Mouse (Mus musculus): ENCODE measurements around the gene Klrc2. TPM values are rescaled to one million over a fixed set of nuclear protein-coding genes. Genes with fewer than 3 reads are reported as not detected.

Gene Klrc2
- polyA plus RNA-seq, 1 experiment from 2014 or later: not detected

- no peaks in the 10 kb centered on the region for H3K36me3 ChIP-seq (ENCODE audit: control insufficient read depth, insufficient read depth, low read length)
- H3K9ac ChIP-seq (ENCODE audit: low read length): no peak within 1 kb of the TSS
- no peaks in the 10 kb centered on the region for H3K9me3 ChIP-seq (ENCODE audit: control insufficient read depth, low read length)
- WGBS: 69% methylated on average over 4 of the region's 4 CpGs
- no peak within 1 kb of the TSS for H3K4me3 ChIP-seq (ENCODE audit: low read depth, low read length)
- DNase-seq (ENCODE audit: low spot score): no peak
- no peaks in the 10 kb centered on the region for H3K27me3 ChIP-seq (ENCODE audit: control insufficient read depth, insufficient read depth, low read length)
- H3K27ac ChIP-seq (replicated peaks): no peak within 1 kb of the TSS
- no peak for ATAC-seq (ENCODE audit: low FRiP score, low TSS enrichment)
- no peak within 1 kb of the TSS for H3K4me2 ChIP-seq (replicated peaks; ENCODE audit: low read depth)
- H3K4me1 ChIP-seq (replicated peaks; ENCODE audit: control insufficient read depth, insufficient read depth): no peaks in the 10 kb centered on the region
- no peak for TF ChIP-seq CTCF (IDR thresholded peaks at IDR 0.05; ENCODE audit: low read depth)
- TF ChIP-seq EP300 (optimal IDR thresholded peaks at IDR 0.05): no peak
Measured at GRCm38 (mm10) chr6:129623735-129624134, 36.8 kb downstream of the Klrc2 start, which contains the start of gene Klrk1. Gene Klrk1, minus strand, starts transcription at chr6:129623864.

GRCm38 (mm10) chr6:129608372-129608771 lies 52.1 kb downstream of the Klrc2 start:
- Histone ChIP-seq H3K4me2 (replicated peaks; ENCODE audit: low read depth) (no peak overlapping the region), H3K27me3 (ENCODE audit: control insufficient read depth, insufficient read depth, low read length) (no peaks in the 10 kb centered on the region), H3K27ac (replicated peaks) (no peak overlapping the region), H3K9ac (ENCODE audit: low read length) (no peak overlapping the region), H3K9me3 (ENCODE audit: control insufficient read depth, low read length) (no peaks in the 10 kb centered on the region), H3K36me3 (ENCODE audit: control insufficient read depth, insufficient read depth, low read length) (no peaks in the 10 kb centered on the region), H3K4me3 (ENCODE audit: low read depth, low read length) (no peak overlapping the region), H3K4me1 (replicated peaks; ENCODE audit: control insufficient read depth, insufficient read depth) (no peaks in the 10 kb centered on the region)
- no peak for ATAC-seq (ENCODE audit: low FRiP score, low TSS enrichment)
- no peak for TF ChIP-seq EP300 (optimal IDR thresholded peaks at IDR 0.05)
- TF ChIP-seq CTCF (IDR thresholded peaks at IDR 0.05; ENCODE audit: low read depth): no peak
- no peak for DNase-seq (ENCODE audit: low spot score)

Small RNA genes lying within 50 kb of the gene (microRNA-seq; reads per million reads assigned to microRNA genes)
- gene Mir680-1: not detected

Other genes starting within 250 kb of the Klrc2 start
- gene Clec1a, start 208.7 kb downstream of the Klrc2 start, polyA plus RNA-seq (2015; fragmentation: Nextera tagmentation; extraction: Ambion mirVana): 0.85 and 1.2 TPM in 2 replicates
- gene Olr1, start 153.5 kb downstream of the Klrc2 start, polyA plus RNA-seq (2015; fragmentation: Nextera tagmentation; extraction: Ambion mirVana): 0.08 and 0.22 TPM in 2 replicates
- 0.04 and 0.11 TPM in 2 replicates for gene Tmem52b, start 148.1 kb downstream of the Klrc2 start, polyA plus RNA-seq (2015; fragmentation: Nextera tagmentation; extraction: Ambion mirVana)
- 45.7 and 46.8 TPM in 2 replicates for gene Gabarapl1, start 127.5 kb downstream of the Klrc2 start, polyA plus RNA-seq (2015; fragmentation: Nextera tagmentation; extraction: Ambion mirVana)
- gene Klre1, start 82.8 kb downstream of the Klrc2 start, polyA plus RNA-seq (2015; fragmentation: Nextera tagmentation; extraction: Ambion mirVana): not detected in 2 replicates
- gene Klrd1, start 68.9 kb downstream of the Klrc2 start, polyA plus RNA-seq (2015; fragmentation: Nextera tagmentation; extraction: Ambion mirVana): 0.27 and 0.53 TPM in 2 replicates
- 0.15 and 0.21 TPM in 2 replicates for gene Klrk1, start 36.8 kb downstream of the Klrc2 start, polyA plus RNA-seq (2015; fragmentation: Nextera tagmentation; extraction: Ambion mirVana)
- not detected in 2 replicates for gene Klrc3, start 17.4 kb downstream of the Klrc2 start, polyA plus RNA-seq (2015; fragmentation: Nextera tagmentation; extraction: Ambion mirVana)
- gene Klrc1, start 18.3 kb upstream of the Klrc2 start, polyA plus RNA-seq (2015; fragmentation: Nextera tagmentation; extraction: Ambion mirVana): 0.08 and 0.19 TPM in 2 replicates
- not detected in 2 replicates for gene Klri1, start 56.4 kb upstream of the Klrc2 start, polyA plus RNA-seq (2015; fragmentation: Nextera tagmentation; extraction: Ambion mirVana)
- gene Klri2, start 79.8 kb upstream of the Klrc2 start, polyA plus RNA-seq (2015; fragmentation: Nextera tagmentation; extraction: Ambion mirVana): not detected in 2 replicates
- gene Gm156, start 123.6 kb upstream of the Klrc2 start, polyA plus RNA-seq (2015; fragmentation: Nextera tagmentation; extraction: Ambion mirVana): not detected in 2 replicates
- gene Gm17631, start 202.0 kb upstream of the Klrc2 start, polyA plus RNA-seq (2015; fragmentation: Nextera tagmentation; extraction: Ambion mirVana): not detected in 2 replicates
- gene Klra17, start 216.0 kb upstream of the Klrc2 start, polyA plus RNA-seq (2015; fragmentation: Nextera tagmentation; extraction: Ambion mirVana): not detected in 2 replicates

All from stomach, postnatal 0 days (tissue).